Mouse (Mus musculus) mature B cell (primary cell): ENCODE results near the gene Actl10.

Experiments used
- in situ Hi-C: fragments of 300-500 bp; cut with MboI; formaldehyde crosslinking; loops from 2 replicates; pipeline ENCODE4 v1.14.3; 2019

Actl10 gene

DNA sequence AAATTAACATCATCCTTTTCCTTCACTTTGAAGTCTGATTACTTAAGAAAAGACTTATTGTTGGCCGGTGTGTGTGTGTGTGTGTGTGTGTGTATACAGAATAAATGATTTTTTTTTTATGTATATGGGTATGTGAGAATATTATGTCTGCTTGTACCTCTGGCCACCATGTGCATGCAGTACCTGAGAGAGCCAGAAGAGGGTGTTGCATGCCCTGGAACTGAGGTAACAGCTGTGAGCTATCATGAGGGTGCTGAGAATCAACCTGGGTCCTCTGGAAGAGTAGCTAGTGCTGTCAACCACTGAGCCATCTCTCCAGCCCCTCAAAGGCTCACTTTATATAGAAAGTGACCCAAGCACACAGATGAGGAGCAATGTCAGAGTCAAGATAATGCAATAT lies 29.8 kb downstream of the Actl10 start:
- in situ Hi-C loops, result no loop called here

DNA sequence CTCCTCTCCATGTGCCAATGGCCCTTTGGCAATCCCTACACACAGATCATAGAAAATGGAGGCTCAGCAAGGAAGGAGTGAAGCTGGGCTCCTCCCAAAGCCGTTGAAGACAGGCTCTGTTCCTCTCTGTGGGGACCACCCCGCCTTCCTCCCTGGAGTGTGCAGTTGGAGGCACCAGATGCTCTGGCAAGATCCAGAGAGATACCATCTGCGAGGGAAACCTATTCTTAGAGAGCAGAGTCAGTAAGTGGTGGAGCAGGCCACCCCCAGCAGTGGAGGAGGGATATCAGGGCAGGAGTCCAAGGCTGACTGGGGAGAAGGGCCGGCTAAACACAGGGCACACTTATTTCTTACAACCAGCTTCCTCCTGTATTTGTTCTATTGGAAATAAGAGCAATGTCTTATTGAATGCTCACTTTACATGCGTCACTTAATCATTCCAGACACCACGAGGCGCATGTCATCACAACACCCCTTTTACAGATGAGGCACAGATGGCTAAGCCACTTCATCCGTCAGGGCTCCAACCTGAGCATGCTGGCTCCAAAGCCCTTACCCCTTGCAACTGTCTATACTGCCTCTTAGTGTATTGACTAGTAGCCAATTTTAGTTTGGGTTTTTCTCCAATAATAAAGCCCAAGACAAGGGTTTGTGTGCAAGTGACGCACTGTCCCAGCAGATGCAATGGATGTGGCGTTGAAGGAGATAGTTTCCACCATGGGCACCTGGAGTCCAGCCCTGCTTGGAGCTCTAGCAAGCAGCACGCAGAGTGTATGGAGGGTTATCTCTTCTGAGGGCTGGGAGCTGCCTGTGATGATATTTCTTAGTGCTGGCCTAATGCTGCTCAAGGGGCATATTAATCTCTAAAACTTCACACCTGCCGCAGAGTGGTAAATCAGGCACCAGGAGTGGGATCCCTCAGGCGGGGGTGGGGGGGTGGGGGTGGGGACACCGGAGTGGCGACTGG lies 32.6 kb downstream of the Actl10 start:
- in situ Hi-C loops, result no loop called here

DNA sequence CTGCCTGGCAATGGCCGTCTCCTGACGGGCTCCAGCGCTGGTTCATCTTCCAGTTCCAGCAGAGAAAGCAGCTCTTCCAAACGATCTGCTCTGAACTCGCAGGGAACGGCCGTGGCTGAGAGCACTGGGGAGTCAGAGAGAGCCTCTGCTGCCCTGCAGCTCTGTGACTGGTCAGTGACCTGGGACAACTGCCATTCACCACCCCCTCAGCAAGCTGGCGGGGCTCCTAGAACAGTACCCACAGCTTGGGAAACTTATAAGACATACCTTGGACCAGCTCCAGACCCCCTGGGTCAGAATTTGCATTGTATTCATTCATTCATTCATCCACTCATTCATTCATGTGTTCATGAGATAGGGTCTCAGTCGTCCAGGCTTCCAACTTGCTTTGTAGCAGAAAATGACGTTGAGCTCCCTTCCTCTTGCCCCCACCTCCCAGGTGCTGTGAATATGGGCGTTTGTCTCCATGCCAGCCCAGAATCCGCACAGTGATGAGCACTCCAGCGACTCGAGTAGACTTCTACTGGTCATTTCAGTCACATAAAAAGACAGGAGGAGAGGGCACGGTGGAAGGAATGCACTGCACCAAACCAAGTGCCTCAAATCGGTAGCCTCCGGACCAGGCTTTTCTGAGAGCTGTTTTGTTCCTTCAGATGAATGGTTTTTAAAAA lies 33.5 kb downstream of the Actl10 start:
- in situ Hi-C loops, result no loop called here

DNA sequence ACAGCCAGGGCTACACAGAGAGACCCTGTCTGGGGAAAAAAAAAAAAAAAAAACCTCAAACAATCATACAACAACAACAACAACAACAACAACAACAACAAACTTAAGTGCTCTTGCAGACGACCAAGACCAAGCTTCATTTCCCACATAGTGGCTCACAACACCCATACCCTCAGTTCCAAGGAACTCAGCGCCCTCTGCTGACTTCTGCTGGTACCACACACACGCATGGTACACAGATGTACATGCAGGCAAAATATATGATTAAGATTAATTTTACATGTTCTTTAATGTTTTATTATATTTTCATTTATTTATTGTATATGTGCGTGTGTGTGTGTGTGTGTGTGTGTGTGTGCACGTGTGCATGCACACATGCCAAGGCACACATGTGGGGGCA lies 34.8 kb downstream of the Actl10 start:
- in situ Hi-C loops, result no loop called here

DNA sequence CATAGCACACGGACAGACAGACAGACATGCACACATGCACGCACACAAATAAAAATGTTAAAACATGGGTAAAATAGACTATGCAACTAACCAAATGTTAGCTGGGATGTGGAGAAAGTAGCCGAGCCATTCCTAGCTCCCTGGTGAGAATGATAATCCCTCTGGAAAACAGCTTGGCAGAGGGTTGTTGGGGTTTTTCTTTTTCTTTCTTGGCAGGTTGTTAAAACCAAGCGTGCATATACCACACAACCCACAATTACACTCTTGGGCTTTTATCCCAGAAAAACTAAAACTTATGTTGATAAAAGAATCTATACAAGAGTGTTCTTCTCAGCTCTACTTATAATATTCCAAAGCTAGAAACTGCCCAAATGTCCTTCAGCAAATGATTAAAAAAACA lies 37.5 kb downstream of the Actl10 start:
- in situ Hi-C loops, result no loop called here

DNA sequence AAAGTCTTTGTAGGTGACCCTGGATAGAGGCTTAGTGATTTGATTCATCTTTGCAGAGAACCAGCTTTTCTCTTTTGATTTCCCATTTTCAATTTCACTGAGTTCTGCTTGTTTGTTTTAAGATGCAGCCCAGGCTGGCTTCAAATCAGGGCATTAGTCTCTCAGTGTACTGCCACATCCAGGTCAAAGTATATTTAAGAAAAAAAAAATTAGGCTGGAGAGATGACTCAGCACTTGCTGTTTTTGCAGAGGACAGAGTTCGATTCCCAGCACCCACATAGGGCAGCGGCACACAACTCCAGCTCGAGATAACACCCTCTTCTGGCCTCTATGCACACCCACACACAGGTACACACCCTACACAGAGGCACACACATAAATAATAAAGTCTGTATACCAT lies 39.7 kb downstream of the Actl10 start:
- in situ Hi-C loops, result no loop called here

DNA sequence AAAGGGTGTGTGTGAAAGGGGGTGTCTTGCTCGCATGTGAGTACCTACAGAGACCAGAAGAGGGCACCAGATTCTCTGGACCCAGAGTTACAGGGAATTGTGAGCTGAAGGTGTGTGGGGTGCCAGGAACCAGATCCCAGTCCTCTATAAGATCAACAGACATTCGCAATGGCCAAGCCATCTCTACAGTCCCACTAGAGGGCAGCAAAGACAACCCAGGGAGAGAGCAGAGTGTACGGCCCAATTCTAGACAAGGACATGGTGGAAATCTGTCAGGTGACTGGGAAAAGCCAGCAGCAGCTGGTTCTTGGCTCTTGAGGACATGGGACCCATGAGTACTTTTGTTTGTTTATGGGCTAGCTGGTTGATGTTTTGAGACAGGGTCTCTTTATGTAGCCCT lies 41.4 kb downstream of the Actl10 start:
- in situ Hi-C loops, result no loop called here

DNA sequence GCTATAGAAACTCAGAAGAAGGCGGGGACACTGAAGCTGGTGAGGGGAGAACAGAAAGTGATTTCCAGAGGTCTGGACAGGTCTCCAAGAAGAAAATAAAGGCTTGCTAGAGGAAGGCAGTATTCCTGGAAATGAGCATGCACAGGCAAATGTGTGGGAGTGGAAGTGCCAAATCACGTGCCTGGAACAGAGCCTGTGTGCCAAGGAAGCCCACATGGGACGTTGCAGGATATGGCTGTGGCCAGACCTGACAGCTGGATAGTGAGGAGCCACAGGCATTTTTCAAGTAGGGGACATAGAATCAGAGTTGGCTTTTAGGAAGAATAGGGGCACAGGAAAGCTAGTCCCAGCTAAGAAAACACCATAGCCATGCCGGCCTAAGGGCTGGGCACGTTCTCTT lies 44.2 kb downstream of the Actl10 start:
- in situ Hi-C loops, result no loop called here

DNA sequence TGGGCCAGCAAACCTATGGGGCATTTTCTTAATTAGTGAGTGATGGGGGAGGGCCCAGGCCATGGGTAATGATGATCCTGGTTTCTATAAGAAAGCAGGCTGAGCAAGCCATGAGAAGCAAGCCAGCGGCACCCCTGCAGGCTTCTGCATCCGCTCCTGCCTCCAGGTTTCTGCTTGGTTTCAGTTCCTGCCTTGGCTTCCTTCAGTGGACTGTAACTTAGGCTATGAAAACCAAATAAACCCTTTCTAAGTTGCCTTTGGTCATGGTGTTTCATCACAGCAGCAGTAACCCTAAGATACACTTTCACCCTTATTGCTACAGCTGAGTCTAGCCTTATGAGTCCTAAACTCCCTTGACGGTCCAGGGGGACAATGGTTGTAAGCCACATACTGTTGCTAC lies 45.8 kb downstream of the Actl10 start:
- in situ Hi-C loops, result no loop called here

DNA sequence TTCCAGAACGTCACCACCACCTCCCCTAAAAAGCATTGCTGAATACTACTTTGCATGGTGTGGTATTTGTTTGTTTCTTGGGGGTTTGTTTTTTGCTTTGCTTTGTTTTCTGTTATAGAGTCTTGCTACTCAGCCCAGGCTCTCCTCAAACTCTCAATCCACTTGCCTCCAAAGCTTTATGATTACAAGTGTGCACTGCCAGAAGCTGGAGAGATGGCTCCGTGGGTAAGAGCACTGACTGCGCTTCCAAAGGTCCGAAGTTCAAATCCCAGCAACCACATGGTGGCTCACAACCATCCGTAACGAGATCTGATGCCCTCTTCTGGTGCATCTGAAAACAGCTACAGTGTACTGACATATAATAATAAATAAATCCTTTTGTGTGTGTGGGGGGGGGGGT lies 49.0 kb downstream of the Actl10 start:
- in situ Hi-C loops, result no loop called here

DNA sequence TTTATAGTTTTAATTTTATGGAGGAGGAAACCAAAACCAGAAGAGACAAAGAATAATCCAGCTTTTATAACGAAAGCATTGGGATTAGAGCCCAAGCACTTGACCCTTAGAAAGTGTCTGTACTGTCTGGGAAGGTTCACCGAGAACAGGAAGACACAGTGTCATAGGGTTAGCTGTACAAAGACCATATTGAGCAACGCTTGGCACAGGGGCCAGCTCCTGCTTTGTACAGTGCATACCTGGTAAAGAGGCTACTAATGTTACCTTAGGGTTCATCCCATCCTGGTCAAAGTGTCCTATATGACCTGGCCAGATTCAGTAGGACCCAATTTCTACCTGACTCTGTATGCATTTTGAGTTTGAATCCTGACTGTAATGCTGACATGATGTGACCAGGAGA lies 49.7 kb downstream of the Actl10 start:
- in situ Hi-C loops, result no loop called here
